Mouse (Mus musculus): ENCODE measurements around the gene Glipr2. TPM values are rescaled to one million over a fixed set of nuclear protein-coding genes. Genes with fewer than 3 reads are reported as not detected.

Glipr2 gene
- total RNA-seq, 2 experiments from 2014 or later: 2.8 to 4.9 TPM

GRCm38 (mm10) chr4:44004623-44005409 is 47.6 kb downstream of the Glipr2 start:
- no peak for DNase-seq

- DNase-seq: no peak
Observed at GRCm38 (mm10) chr4:44010176-44010575, 53.0 kb downstream of the Glipr2 start.

GRCm38 (mm10) chr4:44010893-44011292 is 53.7 kb downstream of the Glipr2 start:
- no peak for DNase-seq

GRCm38 (mm10) chr4:44011799-44012198 is 54.6 kb downstream of the Glipr2 start:
- DNase-seq: no peak

- DNase-seq: peak; percentile 95
Observed at GRCm38 (mm10) chr4:44012376-44013367, 55.5 kb downstream of the Glipr2 start.

- DNase-seq: no peak
Observed at GRCm38 (mm10) chr4:44013391-44014070, 56.3 kb downstream of the Glipr2 start.

- no peak for DNase-seq
Observed at GRCm38 (mm10) chr4:44016071-44016470, 58.9 kb downstream of the Glipr2 start.

GRCm38 (mm10) chr4:44016791-44017190 is 59.6 kb downstream of the Glipr2 start:
- no peak for DNase-seq

- DNase-seq: no peak
Observed at GRCm38 (mm10) chr4:44022323-44022722, 65.1 kb downstream of the Glipr2 start.

GRCm38 (mm10) chr4:44022766-44023165 is 65.6 kb downstream of the Glipr2 start:
- no peak for DNase-seq

GRCm38 (mm10) chr4:44023681-44024080 is 66.5 kb downstream of the Glipr2 start:
- no peak for DNase-seq

- no peak for DNase-seq
Observed at GRCm38 (mm10) chr4:44024241-44024640, 67.0 kb downstream of the Glipr2 start.

GRCm38 (mm10) chr4:44025570-44025969 is 68.4 kb downstream of the Glipr2 start:
- DNase-seq: no peak

Other genes starting within 250 kb of the Glipr2 start
- gene Olfr71, start 247.1 kb upstream of the Glipr2 start, total RNA-seq (2021): not detected
- 1 to 10 TPM; 1.4 to 2.3 TPM for gene Hrct1, start 230.2 kb upstream of the Glipr2 start, total RNA-seq (2021)
- 1 to 10 TPM; 1.3 to 1.5 TPM for gene Spaar, start 227.4 kb upstream of the Glipr2 start, total RNA-seq (2021)
- not detected for gene Olfr159, start 186.4 kb upstream of the Glipr2 start, total RNA-seq (2021)
- not detected for gene Olfr156, start 133.5 kb upstream of the Glipr2 start, total RNA-seq (2021)
- not detected for gene Olfr157, start 117.2 kb upstream of the Glipr2 start, total RNA-seq (2021)
- not detected for gene Olfr155, start 105.8 kb upstream of the Glipr2 start, total RNA-seq (2021)
- 1 to 10 TPM; 2.5 to 4.4 TPM for gene Reck, start 81.9 kb upstream of the Glipr2 start, total RNA-seq (2021)
- gene Ccin, start 26.1 kb downstream of the Glipr2 start, total RNA-seq (2021): not detected
- gene Clta, start 47.1 kb downstream of the Glipr2 start, total RNA-seq (2021): 10 to 100 TPM; 51.4 to 61.9 TPM
- gene Gne, start 126.8 kb downstream of the Glipr2 start, total RNA-seq (2021): 10 to 100 TPM in 1 of 2 experiments, 1 to 10 TPM in 1; 8.9 to 15.0 TPM

Measured in gastrocnemius, postnatal 25 days (tissue).